Mouse (Mus musculus): ENCODE measurements around the gene 1700030J22Rik.

The 1700030J22Rik gene

GRCm38 (mm10) chr8:116978631-116979256, at the start of gene 1700030J22Rik:
1700030J22Rik (minus strand) TSS chr8:116978959.
- DNase-seq (ENCODE audit: low read depth, low spot score): peak; percentile 97

GRCm38 (mm10) chr8:117027601-117028000, 48.8 kb upstream of the 1700030J22Rik start:
- no peak for DNase-seq (ENCODE audit: low read depth, low spot score)

- no peak for DNase-seq (ENCODE audit: low read depth, low spot score)
These were observed 43.7 kb upstream of the 1700030J22Rik start for GRCm38 (mm10) chr8:117022297-117022993.

GRCm38 (mm10) chr8:117019323-117020275, 40.8 kb upstream of the 1700030J22Rik start:
- peak; percentile 59 for DNase-seq (ENCODE audit: low read depth, low spot score)

GRCm38 (mm10) chr8:117017896-117018295, 39.1 kb upstream of the 1700030J22Rik start:
- DNase-seq (ENCODE audit: low read depth, low spot score): no peak

GRCm38 (mm10) chr8:117017006-117017405, 38.2 kb upstream of the 1700030J22Rik start:
- DNase-seq (ENCODE audit: low read depth, low spot score): no peak

- DNase-seq (ENCODE audit: low read depth, low spot score): no peak
These were observed 36.9 kb upstream of the 1700030J22Rik start for GRCm38 (mm10) chr8:117015670-117016069.

- no peak for DNase-seq (ENCODE audit: low read depth, low spot score)
These were observed 32.6 kb upstream of the 1700030J22Rik start for GRCm38 (mm10) chr8:117011366-117011765.

- DNase-seq (ENCODE audit: low read depth, low spot score): no peak
These were observed 15.4 kb upstream of the 1700030J22Rik start for GRCm38 (mm10) chr8:116994016-116994716.

GRCm38 (mm10) chr8:116993095-116993867, 14.5 kb upstream of the 1700030J22Rik start, which contains the start of gene Gcsh:
Gcsh (minus strand) TSS chr8:116993537.
- DNase-seq (ENCODE audit: low read depth, low spot score): peak; percentile 96

- DNase-seq (ENCODE audit: low read depth, low spot score): no peak
These were observed 13.6 kb upstream of the 1700030J22Rik start for GRCm38 (mm10) chr8:116992176-116992971.

GRCm38 (mm10) chr8:116991241-116991640, 12.5 kb upstream of the 1700030J22Rik start:
- no peak for DNase-seq (ENCODE audit: low read depth, low spot score)

GRCm38 (mm10) chr8:116989842-116990241, 11.1 kb upstream of the 1700030J22Rik start:
- DNase-seq (ENCODE audit: low read depth, low spot score): no peak

GRCm38 (mm10) chr8:116980117-116980516, 1.4 kb upstream of the 1700030J22Rik start:
- no peak for DNase-seq (ENCODE audit: low read depth, low spot score)

GRCm38 (mm10) chr8:116978052-116978451, 707 bp downstream of the 1700030J22Rik start:
- no peak for DNase-seq (ENCODE audit: low read depth, low spot score)

GRCm38 (mm10) chr8:116975606-116976005, 3.2 kb downstream of the 1700030J22Rik start:
- no peak for DNase-seq (ENCODE audit: low read depth, low spot score)

- no peak for DNase-seq (ENCODE audit: low read depth, low spot score)
These were observed 3.7 kb downstream of the 1700030J22Rik start for GRCm38 (mm10) chr8:116975066-116975465.

GRCm38 (mm10) chr8:116969531-116969930, 9.2 kb downstream of the 1700030J22Rik start:
- no peak for DNase-seq (ENCODE audit: low read depth, low spot score)

GRCm38 (mm10) chr8:116954415-116954814, 24.3 kb downstream of the 1700030J22Rik start:
- peak; percentile 86 for DNase-seq (ENCODE audit: low read depth, low spot score)

- no peak for DNase-seq (ENCODE audit: low read depth, low spot score)
These were observed 26.3 kb downstream of the 1700030J22Rik start for GRCm38 (mm10) chr8:116952428-116952827.
